Mouse (Mus musculus): ENCODE data around the gene Rpl18a. TPM values are rescaled to one million over a fixed set of nuclear protein-coding genes. Genes with fewer than 3 reads are reported as not detected.
A peak's percentile ranks its signal among the peaks of the same experiment; 100 is the strongest.

The Rpl18a gene
- total RNA-seq, 2 experiments from 2014 or later, result 698 to 704 TPM

- no peak overlapping the region for H3K4me3 ChIP-seq
- H3K27ac ChIP-seq, result no peak overlapping the region
- peak; percentile 54 for TF ChIP-seq CTCF (conservative IDR thresholded peaks at IDR 0.05)
- peak in 1 of 2 experiments; percentile 9 for DNase-seq (ENCODE audit: low spot score in 2 of 2)
Measured at GRCm38 (mm10) chr8:70920049-70920922, 23.1 kb upstream of the Rpl18a start.

DNA sequence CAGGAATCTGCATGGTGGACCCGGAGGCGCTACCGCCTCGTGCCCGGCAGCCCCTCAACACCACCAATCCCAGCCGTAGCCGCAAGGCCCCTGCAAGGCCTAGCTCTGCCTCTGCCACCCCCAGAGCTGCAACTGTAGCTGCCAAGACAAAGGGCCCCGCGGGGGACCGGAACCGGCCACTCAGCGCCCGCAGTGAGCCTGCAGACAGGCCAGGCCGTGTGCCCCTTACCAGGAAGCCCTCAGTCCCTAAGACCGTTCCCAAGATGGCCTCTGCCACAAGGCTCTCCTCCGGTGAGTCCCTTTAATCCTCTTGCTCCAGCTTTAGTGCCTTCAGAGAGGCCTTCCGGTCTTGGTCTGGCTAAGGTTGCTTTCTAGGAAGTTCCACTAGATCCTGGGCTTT is 17.5 kb upstream of the Rpl18a start:
- no peak overlapping the region for H3K4me3 ChIP-seq
- no peak for TF ChIP-seq CTCF (conservative IDR thresholded peaks at IDR 0.05)
- H3K27ac ChIP-seq, result peak overlapping the region; percentile 76
- DNase-seq (ENCODE audit: low spot score in 2 of 2), result no peak

- no peak for TF ChIP-seq CTCF (conservative IDR thresholded peaks at IDR 0.05)
- DNase-seq (ENCODE audit: low spot score in 2 of 2), result no peak
- Histone ChIP-seq H3K27ac (peak overlapping the region; percentile 76), H3K4me3 (no peak overlapping the region)
Measured at GRCm38 (mm10) chr8:70913523-70913922, 16.3 kb upstream of the Rpl18a start.

- no peak for DNase-seq (ENCODE audit: low spot score in 2 of 2)
- H3K4me3 ChIP-seq, result no peak overlapping the region
- H3K27ac ChIP-seq, result peak overlapping the region; percentile 76
- TF ChIP-seq CTCF (conservative IDR thresholded peaks at IDR 0.05), result no peak
Measured at GRCm38 (mm10) chr8:70912955-70913354, 15.7 kb upstream of the Rpl18a start.

DNA sequence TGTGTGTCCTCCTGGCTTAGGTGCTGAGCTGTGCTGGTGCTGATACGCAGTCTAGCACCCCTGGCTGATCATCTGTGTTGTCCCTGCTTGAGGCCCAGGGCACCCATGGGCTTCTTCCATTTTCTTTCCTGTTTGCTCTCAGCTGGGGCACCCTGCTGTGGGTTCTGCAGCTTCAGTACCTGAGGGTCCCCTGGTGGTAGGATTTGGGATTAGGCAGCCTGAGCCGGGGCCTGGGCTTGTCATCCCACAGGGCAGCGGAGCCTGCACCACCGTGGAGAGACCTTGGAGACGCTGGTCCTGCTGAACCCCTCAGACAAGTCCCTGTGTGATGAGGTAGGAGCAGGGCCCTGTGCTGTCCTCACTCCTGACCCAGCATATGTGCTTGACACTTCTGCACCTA is 14.4 kb upstream of the Rpl18a start:
- Histone ChIP-seq H3K27ac (no peak overlapping the region), H3K4me3 (no peak overlapping the region)
- TF ChIP-seq CTCF (conservative IDR thresholded peaks at IDR 0.05), result peak; percentile 63
- DNase-seq (ENCODE audit: low spot score in 2 of 2), result no peak

GRCm38 (mm10) chr8:70907518-70907917 is 10.3 kb upstream of the Rpl18a start:
- no peak for TF ChIP-seq CTCF (conservative IDR thresholded peaks at IDR 0.05)
- Histone ChIP-seq H3K27ac (no peak overlapping the region), H3K4me3 (no peak overlapping the region)
- DNase-seq (ENCODE audit: low spot score in 2 of 2), result no peak

DNA sequence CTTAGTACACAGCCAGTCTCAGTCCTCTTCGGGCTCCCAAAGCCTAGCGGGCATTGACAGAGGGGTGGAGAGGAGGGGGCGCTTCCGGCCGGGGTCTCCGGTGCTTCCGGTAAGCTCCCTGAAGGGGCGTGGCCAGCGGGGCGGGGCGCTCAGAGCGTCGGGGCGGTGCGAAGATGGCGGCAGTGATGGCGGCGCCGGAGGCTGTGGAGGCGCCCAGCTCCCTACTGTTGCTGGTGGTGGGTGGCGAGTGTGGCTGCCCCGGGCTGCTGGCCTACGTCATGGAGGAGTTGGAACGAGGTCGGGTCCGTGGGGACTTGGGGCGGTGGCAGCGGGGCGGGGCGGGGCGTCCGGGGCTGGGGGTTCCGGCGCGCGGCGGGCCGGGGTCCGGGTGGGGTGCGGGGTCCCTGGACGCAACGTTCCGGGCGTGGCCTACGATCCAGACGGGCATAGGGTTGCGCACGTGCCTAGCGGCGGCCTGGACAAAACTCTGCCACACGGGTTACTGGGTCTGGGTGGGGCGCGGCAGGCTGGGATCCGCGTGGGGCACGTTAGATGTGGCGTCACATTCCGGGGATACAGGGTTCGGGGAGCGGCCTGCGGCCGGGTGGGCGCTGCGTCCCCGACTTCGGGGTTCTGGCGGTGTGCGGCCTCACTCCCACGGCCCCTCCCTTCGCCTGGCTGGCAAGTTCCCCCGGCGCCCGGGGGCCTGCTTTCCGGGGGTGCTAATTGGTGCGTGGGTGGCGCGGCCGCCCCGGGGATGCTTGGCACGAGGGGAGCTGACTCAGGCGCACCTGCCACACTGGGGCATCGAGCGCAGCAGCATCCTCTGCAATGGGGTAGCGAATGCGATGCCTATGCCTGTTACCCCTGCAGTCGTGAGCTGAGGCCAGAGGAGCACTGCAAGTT is 8.9 kb upstream of the Rpl18a start, which contains the start of gene Map1s:
Map1s (plus strand) TSS at position 102 of the 906 bp plus-strand sequence.
- 0 out of 2 replicates have a peak, but pooled peaks have one; percentile 19 for TF ChIP-seq CTCF (conservative IDR thresholded peaks at IDR 0.05)
- H3K4me3 ChIP-seq, result peak within 1 kb of the TSS; percentile 85
- peak; percentile 83 to 85 for DNase-seq (ENCODE audit: low spot score in 2 of 2)

GRCm38 (mm10) chr8:70905463-70905830 is 8.2 kb upstream of the Rpl18a start:
- no peak for TF ChIP-seq CTCF (conservative IDR thresholded peaks at IDR 0.05)
- Histone ChIP-seq H3K27ac (peak overlapping the region; percentile 95), H3K4me3 (peak overlapping the region; percentile 85)
- DNase-seq (ENCODE audit: low spot score in 2 of 2), result no peak

More for the DNA sequence above, 8.9 kb upstream of the Rpl18a start, which contains the start of gene Map1s:
- H3K27ac ChIP-seq, result peak within 1 kb of the TSS; percentile 95

- DNase-seq (ENCODE audit: low spot score in 2 of 2), result no peak
- no peak for TF ChIP-seq CTCF (conservative IDR thresholded peaks at IDR 0.05)
- Histone ChIP-seq H3K4me3 (no peak overlapping the region), H3K27ac (no peak overlapping the region)
Measured at GRCm38 (mm10) chr8:70904532-70904931, 7.3 kb upstream of the Rpl18a start.

GRCm38 (mm10) chr8:70903582-70903981 is 6.4 kb upstream of the Rpl18a start:
- no peak for DNase-seq (ENCODE audit: low spot score in 2 of 2)
- no peak overlapping the region for H3K4me3 ChIP-seq
- H3K27ac ChIP-seq, result no peak overlapping the region
- no peak for TF ChIP-seq CTCF (conservative IDR thresholded peaks at IDR 0.05)

GRCm38 (mm10) chr8:70903112-70903511 is 5.9 kb upstream of the Rpl18a start:
- Histone ChIP-seq H3K4me3 (no peak overlapping the region), H3K27ac (no peak overlapping the region)
- no peak for DNase-seq (ENCODE audit: low spot score in 2 of 2)
- TF ChIP-seq CTCF (conservative IDR thresholded peaks at IDR 0.05), result no peak

DNA sequence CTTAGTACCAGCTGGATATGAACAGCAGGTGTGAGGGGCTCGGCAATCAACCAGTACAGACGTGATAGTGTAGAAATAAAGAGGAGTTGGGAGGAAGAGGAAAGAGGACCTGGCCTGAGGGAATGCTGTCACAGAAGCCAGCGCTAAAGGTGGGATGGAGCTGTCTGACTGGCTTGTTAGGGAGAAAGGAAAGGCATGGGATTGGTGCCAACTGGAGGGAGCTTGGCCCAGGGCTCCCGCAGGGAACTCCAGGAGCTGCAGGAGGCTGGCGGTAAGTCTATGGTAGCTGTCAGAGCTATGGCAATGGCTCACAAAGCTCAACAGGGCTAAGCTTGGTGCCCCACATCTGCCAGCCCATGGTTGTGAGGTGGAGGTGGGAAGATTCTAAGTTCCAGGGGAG is 5.0 kb upstream of the Rpl18a start:
- H3K4me3 ChIP-seq, result no peak overlapping the region
- no peak for DNase-seq (ENCODE audit: low spot score in 2 of 2)
- no peak overlapping the region for H3K27ac ChIP-seq
- TF ChIP-seq CTCF (conservative IDR thresholded peaks at IDR 0.05), result no peak

- no peak for TF ChIP-seq CTCF (conservative IDR thresholded peaks at IDR 0.05)
- no peak overlapping the region for H3K27ac ChIP-seq
Measured at GRCm38 (mm10) chr8:70900872-70901387, 3.7 kb upstream of the Rpl18a start.

More at GRCm38 (mm10) chr8:70900872-70901387, 3.7 kb upstream of the Rpl18a start:
- DNase-seq (ENCODE audit: low spot score in 2 of 2), result no peak
- no peak overlapping the region for H3K4me3 ChIP-seq
